Mouse (Mus musculus): ENCODE data around the gene Gm20532.
"Not testable (repeated sequence)": the region's sequence is repeated elsewhere in the genome, so short reads cannot be mapped to it uniquely, and the experiment has no call there.

Gm20532 gene

DNA sequence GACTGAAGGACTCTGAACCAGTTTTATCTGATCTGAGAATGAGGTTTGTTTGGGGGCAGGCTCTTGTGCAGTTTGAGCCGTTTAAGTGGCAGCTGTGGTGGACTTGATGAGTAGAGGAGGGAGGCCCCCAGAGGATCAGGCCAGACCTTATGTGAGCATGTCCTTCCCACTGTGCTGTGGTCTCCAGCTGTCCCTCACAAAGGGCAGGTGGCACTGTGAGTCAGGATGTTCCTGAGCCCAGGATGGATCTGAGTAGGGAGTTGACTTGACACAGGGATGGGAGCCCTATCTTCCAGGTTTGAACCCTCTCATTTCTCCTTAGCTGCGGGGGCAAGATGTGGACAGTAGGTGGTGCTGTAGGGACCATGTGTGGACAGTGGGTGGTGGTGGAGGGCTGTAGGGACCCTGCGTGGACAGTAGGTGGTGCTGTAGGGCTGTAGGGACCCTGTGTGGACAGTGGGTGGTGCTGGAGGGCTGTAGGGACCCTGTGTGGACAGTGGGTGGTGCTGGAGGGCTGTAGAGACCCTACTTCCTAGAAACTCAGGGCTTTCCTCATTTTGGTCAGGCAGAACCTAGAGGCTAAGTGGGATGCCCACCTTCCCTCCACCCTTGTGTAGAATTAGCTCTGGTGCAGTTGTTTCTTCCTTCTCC is 60.3 kb downstream of the Gm20532 start:
- no peak for DNase-seq (ENCODE audit: low read depth, low spot score)

GRCm38 (mm10) chr2:26654687-26655086 is 68.2 kb downstream of the Gm20532 start:
- no peak for DNase-seq (ENCODE audit: low read depth, low spot score)

DNA sequence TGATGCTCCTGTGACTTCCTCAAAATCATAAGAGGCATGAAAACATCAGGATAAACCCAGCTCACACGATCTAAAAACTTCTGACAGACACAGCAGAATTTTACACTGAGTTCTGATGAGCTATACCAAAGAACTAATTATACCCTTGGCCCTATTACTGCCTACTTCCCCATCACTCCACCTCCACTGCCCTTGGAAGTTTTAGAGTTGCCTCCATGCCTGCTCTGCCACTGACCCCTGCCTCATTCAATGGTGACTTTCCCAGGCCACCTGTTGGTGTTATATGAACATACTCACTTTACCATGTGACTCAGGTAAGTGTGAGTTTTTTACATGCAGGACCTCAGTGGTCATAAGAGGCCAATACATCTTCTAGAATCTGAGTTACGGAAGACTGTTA is 71.0 kb downstream of the Gm20532 start:
- no peak for DNase-seq (ENCODE audit: low read depth, low spot score)

DNA sequence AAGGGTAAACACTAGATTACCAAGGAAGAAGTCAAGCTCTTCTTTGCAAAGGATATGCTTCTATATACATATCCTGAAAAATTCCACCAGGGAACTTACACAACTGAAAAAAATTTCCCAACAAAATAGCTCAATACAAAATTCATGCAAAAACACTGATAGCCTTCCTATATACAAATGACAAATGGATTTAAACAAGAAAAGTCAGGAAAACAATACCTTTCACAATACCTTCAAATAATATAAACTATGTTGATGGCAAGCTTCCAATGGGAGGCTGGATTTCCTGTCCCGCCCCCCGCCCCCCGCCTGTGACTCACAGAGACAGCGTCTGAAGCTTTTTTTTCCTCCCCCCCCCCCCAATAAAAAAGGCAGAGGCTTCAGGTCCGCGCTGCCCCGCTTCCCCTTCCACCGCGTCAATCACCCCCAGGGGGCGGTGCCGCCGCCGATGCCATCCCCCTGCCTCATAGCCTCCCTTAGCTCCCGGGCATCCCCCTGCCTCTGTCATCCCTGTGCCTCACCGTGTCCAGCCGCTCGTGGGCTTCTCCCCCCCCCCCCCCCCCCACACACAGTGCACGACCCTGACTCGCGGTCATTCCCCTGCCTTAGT is 74.8 kb downstream of the Gm20532 start:
- no peak for DNase-seq (ENCODE audit: low read depth, low spot score)

DNA sequence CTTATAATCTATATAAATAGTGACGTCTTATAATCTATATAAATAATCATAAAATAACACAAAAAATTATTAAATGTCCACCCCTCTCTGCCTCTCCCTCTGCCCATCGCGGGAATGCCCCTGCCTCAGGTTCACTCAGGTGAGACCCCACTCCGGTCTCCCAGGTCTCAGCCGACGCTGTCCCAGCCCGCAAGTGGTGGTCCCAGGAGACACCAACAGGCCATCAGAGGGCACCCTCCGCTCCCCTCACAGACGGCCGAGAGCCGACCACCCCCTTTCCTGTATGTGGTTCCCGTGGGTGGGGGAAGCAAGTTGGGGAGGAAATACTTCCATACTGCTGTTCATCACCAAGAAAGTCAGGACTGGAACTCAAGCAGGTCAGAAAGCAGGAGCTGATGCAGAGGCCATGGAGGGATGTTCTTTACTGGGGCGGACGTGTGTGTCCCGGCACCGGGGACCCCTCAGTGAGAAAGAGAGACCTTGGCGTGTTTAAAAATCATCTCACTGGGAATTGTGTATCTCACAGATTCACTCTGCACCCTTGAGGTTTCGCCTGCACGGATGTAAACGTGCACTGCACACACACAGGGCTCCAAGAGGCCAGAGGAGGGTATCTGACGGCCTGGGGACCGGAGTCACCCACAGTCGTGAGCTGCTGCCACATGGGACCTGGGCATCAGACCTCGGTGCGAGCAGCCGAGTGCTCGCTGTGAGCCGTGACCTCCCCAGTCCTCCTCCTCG is 75.5 kb downstream of the Gm20532 start:
- DNase-seq (ENCODE audit: low read depth, low spot score), result no peak

DNA sequence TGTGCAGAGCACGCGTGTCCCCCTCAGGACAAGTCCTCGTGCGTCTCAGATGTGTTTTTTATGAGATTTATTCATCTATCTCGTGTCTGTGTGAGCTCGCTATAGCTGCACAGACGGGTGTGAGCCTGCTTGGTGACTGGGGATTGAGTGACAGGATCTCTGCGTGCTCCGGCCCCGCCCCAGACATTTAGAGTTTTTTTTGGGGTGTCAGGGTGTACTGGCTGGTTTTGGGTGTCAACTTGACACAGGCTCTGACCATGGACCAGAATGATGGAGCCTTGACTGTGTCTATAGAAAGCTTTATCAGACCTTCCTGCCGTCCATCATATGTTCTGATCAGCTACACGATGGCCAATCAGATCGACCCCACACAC is 76.1 kb downstream of the Gm20532 start:
- no peak for DNase-seq (ENCODE audit: low read depth, low spot score)

GRCm38 (mm10) chr2:26663112-26663511 is 76.7 kb downstream of the Gm20532 start:
- no peak for DNase-seq (ENCODE audit: low read depth, low spot score)

DNA sequence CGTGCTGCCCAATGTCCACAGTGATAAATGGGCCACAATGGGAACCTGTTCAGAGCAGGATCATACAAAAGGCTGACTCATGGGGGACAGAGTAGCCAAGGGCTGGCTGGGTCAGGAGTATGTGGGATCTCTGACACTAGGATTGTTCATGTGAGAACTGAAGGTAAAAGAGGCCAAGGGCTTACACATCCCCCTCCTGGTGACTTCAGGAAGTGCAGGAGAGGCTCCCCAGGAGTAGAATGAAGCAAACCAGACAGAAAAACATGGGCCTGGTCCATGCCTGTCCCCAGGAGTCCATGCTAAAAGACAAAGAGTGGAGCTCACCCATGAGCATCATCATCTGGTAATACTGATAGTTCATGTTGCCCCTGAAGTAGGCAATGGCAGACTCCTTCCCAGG is 77.1 kb downstream of the Gm20532 start:
- DNase-seq (ENCODE audit: low read depth, low spot score), result not testable (repeated sequence)

DNA sequence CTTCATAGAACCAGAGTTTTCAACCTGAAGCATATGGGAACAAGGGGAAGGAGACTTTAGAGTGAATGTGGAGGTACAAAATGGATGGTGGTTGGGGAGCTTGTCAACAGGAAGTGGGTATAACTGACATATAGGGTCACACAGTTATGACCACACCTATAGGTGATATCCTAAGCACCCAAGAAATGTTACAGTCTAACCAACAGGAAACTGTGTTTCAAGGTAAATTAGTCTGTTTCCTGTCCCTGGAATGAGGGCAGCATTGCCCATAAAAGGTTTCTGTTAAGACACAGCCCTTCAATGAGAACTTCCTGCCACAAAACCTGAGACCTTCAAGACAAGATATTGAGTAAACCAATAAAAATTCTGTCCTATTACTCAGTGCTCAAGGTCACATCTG is 82.3 kb downstream of the Gm20532 start:
- no peak for DNase-seq (ENCODE audit: low read depth, low spot score)

DNA sequence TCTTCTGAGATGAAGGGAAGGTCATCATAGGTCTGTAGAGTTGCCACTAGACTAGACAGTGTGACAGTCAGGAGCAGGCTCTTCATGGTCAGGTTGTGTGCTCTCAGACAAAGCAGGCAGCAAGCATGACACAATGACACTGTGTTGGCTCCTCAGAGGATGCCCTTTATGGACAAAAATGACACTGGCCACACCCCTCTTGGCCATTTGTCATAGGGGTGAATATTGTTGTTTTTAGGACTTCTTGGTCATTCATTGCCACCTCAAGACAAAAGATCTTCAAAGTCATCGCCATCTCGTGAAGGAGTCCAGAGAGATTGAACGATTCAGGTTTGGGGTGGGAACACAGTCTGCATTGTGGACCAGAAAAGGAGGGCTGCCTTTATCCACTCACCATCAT is 84.7 kb downstream of the Gm20532 start, which contains the start of gene Lcn4:
Gene Lcn4 (minus strand): TSS at position 101 of the 400 bp plus-strand sequence.
- DNase-seq (ENCODE audit: low read depth, low spot score), result no peak
